Mouse (Mus musculus) brain, embryonic 14.5 days (tissue): ENCODE measurements at regions not wholly inside any gene's neighbourhood (a gene's known extent, or its start where the extent isn't known, plus 50 kb on each side); places are given as distances from the start of the nearest gene placed in this dataset.

ENCODE experiments used
- DNase-seq: peaks from one replicate; pipeline ENCODE4 v3.0.0-alpha.2; 2011; ENCODE audit warnings: low read depth
- CTCF ChIP-seq: fragments of 200-500 bp; IDR thresholded peaks from 2 replicates; pipeline ENCODE4 v1.5.1; 2012; ENCODE audit warnings: inconsistent platforms, mild to moderate bottlenecking, moderate library complexity, borderline replicate concordance; ENCODE audit not compliant: insufficient read depth, insufficient read length; ENCODE audit errors: extremely low read depth
- POLR2A ChIP-seq: fragments of 200-500 bp; IDR thresholded peaks from 2 replicates; pipeline ENCODE4 v1.6.1; 2012; ENCODE audit warnings: mild to moderate bottlenecking, inconsistent platforms, borderline replicate concordance; ENCODE audit not compliant: poor library complexity, insufficient read depth, insufficient read length, severe bottlenecking; ENCODE audit errors: extremely low read depth

GRCm38 (mm10) chrX:13372752-13373151, 92.0 kb downstream of the Ddx3x start:
- no peak for TF ChIP-seq POLR2A
- TF ChIP-seq CTCF, result no peak
- DNase-seq, result no peak

DNA sequence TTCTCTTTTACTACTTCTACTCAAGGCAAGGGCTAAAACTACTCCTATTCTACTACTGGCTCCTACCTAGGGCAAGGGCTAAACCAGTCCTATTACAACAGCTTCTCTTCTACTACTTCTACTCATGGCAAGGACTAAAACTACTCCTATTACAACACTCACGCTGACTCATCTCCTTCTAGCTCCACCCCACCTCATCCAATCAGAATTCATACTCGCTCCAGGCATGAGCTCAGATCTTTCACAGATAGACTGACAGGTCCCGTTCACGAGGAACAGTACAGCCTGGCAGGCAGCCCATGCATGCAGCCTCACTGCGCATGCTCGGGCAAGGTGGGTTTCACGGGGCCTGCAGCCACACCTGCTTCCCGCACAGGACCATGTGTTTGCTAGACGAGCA, 79.6 kb upstream of the Nyx start:
- TF ChIP-seq POLR2A (no peak), CTCF (no peak)
- peak; percentile 0 for DNase-seq

- TF ChIP-seq POLR2A (no peak), CTCF (no peak)
- DNase-seq, result peak; percentile 9
Observed at GRCm38 (mm10) chrX:13398466-13398865, 67.4 kb upstream of the Nyx start.

DNA sequence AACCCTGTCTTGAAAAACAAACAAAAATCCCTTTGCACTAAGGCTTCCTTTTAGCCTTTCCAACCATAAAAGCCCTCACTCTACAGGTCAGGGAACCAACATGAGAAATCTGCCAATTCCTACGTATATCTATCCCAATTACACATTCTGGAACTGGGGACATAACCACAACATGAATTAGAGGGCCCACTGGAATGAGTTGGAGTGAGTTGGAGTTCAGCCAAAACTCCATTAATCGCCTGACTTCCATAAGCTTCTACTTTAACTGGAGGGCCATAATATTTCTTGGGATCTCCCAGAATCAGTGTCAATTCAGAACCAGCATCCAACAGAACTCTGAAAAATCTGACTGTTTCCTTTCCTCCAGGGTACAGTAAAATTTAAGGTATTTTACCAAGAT, 53.2 kb upstream of the Nyx start:
- TF ChIP-seq CTCF, result no peak
- no peak for TF ChIP-seq POLR2A
- DNase-seq, result peak; percentile 51

- peak; percentile 66 for DNase-seq
- TF ChIP-seq CTCF, result no peak
- no peak for TF ChIP-seq POLR2A
Observed at GRCm38 (mm10) chrX:13413135-13413534, 52.8 kb upstream of the Nyx start.
